Mouse (Mus musculus) forebrain, embryonic 13.5 days (tissue): ENCODE measurements around the gene Psmb3. TPM values are rescaled to one million over a fixed set of nuclear protein-coding genes. Genes with fewer than 3 reads are reported as not detected.

Source experiments
- ATAC-seq: fragments of 200-750 bp; cut with Nextera tagmentation; 2 replicates; pipeline ENCODE4 v1.8.0; 2017
- H3K27ac ChIP-seq: fragments of 300-500 bp; sonication (generic); 2 replicates; pipeline ENCODE4 v1.5.1; 2015; ENCODE audit warnings: inconsistent platforms, mild to moderate bottlenecking, moderate library complexity
- H3K27me3 ChIP-seq: fragments of 300-500 bp; sonication (generic); 2 replicates; pipeline ENCODE4 v1.6.1; 2015; ENCODE audit warnings: mild to moderate bottlenecking, inconsistent platforms
- H3K36me3 ChIP-seq: fragments of 300-500 bp; sonication (generic); 2 replicates; pipeline ENCODE4 v1.6.1; 2015; ENCODE audit warnings: mild to moderate bottlenecking, inconsistent platforms; ENCODE audit not compliant: poor library complexity, severe bottlenecking
- H3K4me1 ChIP-seq: fragments of 300-500 bp; sonication (generic); 2 replicates; pipeline ENCODE4 v1.6.1; 2015; ENCODE audit warnings: inconsistent platforms
- H3K4me2 ChIP-seq: fragments of 300-500 bp; sonication (generic); 2 replicates; pipeline ENCODE4 v1.6.1; 2015; ENCODE audit warnings: inconsistent platforms, mild to moderate bottlenecking, moderate library complexity
- H3K4me3 ChIP-seq: fragments of 300-500 bp; sonication (generic); 2 replicates; pipeline ENCODE4 v1.5.1; 2015; ENCODE audit warnings: mild to moderate bottlenecking, inconsistent platforms
- H3K9ac ChIP-seq: fragments of 300-500 bp; sonication (generic); 2 replicates; pipeline ENCODE4 v1.6.1; 2015; ENCODE audit warnings: mild to moderate bottlenecking, inconsistent platforms
- H3K9me3 ChIP-seq: fragments of 300-500 bp; sonication (generic); replicated peaks from 2 replicates; pipeline ENCODE4 v1.6.1; 2016; ENCODE audit warnings: inconsistent platforms
- WGBS: fragments of 180-500 bp; shearing (Covaris S2); methylation state at CpG from one replicate; pipeline ENCODE4 v1.1.7; 2015; 5-methylcytosine and 5-hydroxymethylcytosine counted together
- polyA plus RNA-seq: library from polyadenylated mRNA; unstranded; fragments of >200 nt; fragmentation: Nextera tagmentation; extraction: Ambion mirVana; gene quantifications from 2 replicates; pipeline ENCODE4 v1.2.1, GENCODE M21; 2015

Gene Psmb3
- polyA plus RNA-seq, 1 experiment from 2014 or later: 559 TPM

DNA sequence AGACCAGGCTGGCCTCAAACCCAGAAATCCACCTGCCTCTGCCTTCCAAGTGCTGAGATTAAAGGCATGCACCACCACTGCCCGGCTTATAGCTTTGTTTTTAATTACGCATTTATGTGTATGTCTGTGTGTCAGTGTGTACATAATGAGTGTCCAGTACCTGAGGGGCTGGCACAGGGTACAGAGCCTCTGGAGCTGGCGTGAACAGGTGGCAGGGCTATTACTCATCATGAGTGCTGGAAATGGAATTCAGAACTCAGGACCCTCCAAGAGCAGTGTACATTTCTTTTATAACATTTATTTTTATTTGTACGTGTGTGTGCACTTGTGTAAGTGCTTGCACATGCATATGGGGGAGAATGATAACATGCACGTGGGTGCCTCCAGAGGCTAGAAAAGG, 33.4 kb downstream of the Psmb3 start:
- H3K27me3 ChIP-seq: no peaks in the 10 kb centered on the region

GRCm38 (mm10) chr11:97737600-97737999, 34.4 kb downstream of the Psmb3 start:
- Histone ChIP-seq H3K27me3 (no peaks in the 10 kb centered on the region), H3K4me3 (no peak overlapping the region), H3K4me1 (peaks cover 20% of the 10 kb centered on the region), H3K9me3 (no peaks in the 10 kb centered on the region), H3K4me2 (no peak overlapping the region), H3K9ac (no peak overlapping the region), H3K27ac (no peak overlapping the region), H3K36me3 (0 out of 2 replicates have a peak, but pooled peaks cover 4% of the 10 kb centered on the region)
- no peak for ATAC-seq
- 75% methylated on average over 4 of the region's 4 CpGs for WGBS

More for the DNA sequence above, 33.4 kb downstream of the Psmb3 start:
- H3K9ac ChIP-seq: no peak overlapping the region
- H3K9me3 ChIP-seq: no peaks in the 10 kb centered on the region
- WGBS: 92% methylated on average over 5 of the region's 5 CpGs
- no peak overlapping the region for H3K4me2 ChIP-seq
- H3K27ac ChIP-seq: no peak overlapping the region
- no peak for ATAC-seq
- H3K36me3 ChIP-seq: peaks cover 14% of the 10 kb centered on the region
- H3K4me1 ChIP-seq: peaks cover 13% of the 10 kb centered on the region; the same call in 1 of the 2 replicates
- no peak overlapping the region for H3K4me3 ChIP-seq

DNA sequence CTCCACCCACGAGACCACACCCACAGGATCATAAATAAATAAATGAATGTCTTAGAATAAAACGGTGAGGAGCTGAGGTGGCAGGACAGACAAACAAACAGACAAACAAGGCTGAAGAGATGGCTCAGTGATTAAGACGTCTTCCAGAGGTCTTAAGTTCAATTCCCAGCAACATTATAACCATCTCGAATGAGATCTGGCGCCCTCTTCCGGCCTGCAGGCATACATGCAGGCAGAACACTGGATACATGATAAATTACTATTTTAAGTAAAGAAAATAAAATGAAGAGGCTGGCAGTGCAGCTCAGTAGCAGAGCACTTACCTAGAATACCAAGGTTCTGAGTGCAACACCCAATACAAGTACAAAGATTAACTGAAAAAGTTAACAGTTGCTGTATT, 35.5 kb downstream of the Psmb3 start:
- H3K4me2 ChIP-seq: no peak overlapping the region
- H3K9ac ChIP-seq: no peak overlapping the region
- H3K4me1 ChIP-seq: peaks cover 29% of the 10 kb centered on the region
- ATAC-seq: no peak
- no peaks in the 10 kb centered on the region for H3K36me3 ChIP-seq
- H3K9me3 ChIP-seq: no peaks in the 10 kb centered on the region
- 67% methylated on average over 6 of the region's 6 CpGs for WGBS
- no peak overlapping the region for H3K27ac ChIP-seq
- no peaks in the 10 kb centered on the region for H3K27me3 ChIP-seq
- H3K4me3 ChIP-seq: no peak overlapping the region

GRCm38 (mm10) chr11:97739155-97739554, 36.0 kb downstream of the Psmb3 start:
- Histone ChIP-seq H3K9ac (no peak overlapping the region), H3K4me1 (peaks cover 30% of the 10 kb centered on the region), H3K27me3 (no peaks in the 10 kb centered on the region), H3K4me2 (no peak overlapping the region), H3K36me3 (no peaks in the 10 kb centered on the region), H3K4me3 (no peak overlapping the region), H3K27ac (no peak overlapping the region), H3K9me3 (no peaks in the 10 kb centered on the region)
- no peak for ATAC-seq
- WGBS: 90% methylated on average over 3 of the region's 3 CpGs

GRCm38 (mm10) chr11:97740190-97740589, 37.0 kb downstream of the Psmb3 start:
- no peaks in the 10 kb centered on the region for H3K27me3 ChIP-seq
- 42% methylated on average over 7 of the region's 7 CpGs for whole genome bisulfite sequencing
- no peak overlapping the region for H3K27ac ChIP-seq
- ATAC-seq: no peak
- H3K9ac ChIP-seq: 0 out of 2 replicates have a peak overlapping the region, but pooled peaks have one; percentile 0
- H3K9me3 ChIP-seq: no peaks in the 10 kb centered on the region
- peaks cover 30% of the 10 kb centered on the region for H3K4me1 ChIP-seq
- H3K36me3 ChIP-seq: no peaks in the 10 kb centered on the region
- H3K4me3 ChIP-seq: no peak overlapping the region
- no peak overlapping the region for H3K4me2 ChIP-seq

GRCm38 (mm10) chr11:97742157-97742556, 39.0 kb downstream of the Psmb3 start:
- Histone ChIP-seq H3K9me3 (no peaks in the 10 kb centered on the region), H3K4me2 (peak overlapping the region; percentile 73), H3K36me3 (peaks cover 13% of the 10 kb centered on the region), H3K4me1 (peaks cover 30% of the 10 kb centered on the region), H3K4me3 (no peak overlapping the region), H3K9ac (0 out of 2 replicates have a peak overlapping the region, but pooled peaks have one; percentile 89), H3K27ac (no peak overlapping the region), H3K27me3 (no peaks in the 10 kb centered on the region)
- 92% methylated on average over 5 of the region's 5 CpGs for WGBS
- no peak for ATAC-seq

DNA sequence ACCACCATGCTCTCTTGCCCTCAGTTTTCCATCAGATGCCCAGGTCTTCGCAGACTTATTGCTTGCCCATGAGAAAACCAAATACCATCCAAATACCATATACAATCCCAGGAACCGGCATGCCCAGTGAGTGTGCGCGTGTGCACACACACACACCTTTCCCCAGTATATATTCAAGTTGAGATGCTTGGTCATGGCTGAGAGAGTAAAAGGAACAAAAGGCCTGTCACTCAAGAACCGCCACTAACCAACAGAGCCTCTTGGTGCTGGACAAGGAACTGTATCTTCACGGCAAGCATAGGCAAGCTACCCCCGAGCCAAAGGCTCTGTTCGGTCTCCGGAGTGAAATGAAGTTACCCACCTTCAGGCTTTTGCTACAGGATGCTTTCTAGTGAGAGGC, 39.4 kb downstream of the Psmb3 start:
- H3K27me3 ChIP-seq: no peaks in the 10 kb centered on the region
- 77% methylated on average over 9 of the region's 9 CpGs for WGBS
- H3K27ac ChIP-seq: no peak overlapping the region
- 0 out of 2 replicates have a peak overlapping the region, but pooled peaks have one; percentile 89 for H3K9ac ChIP-seq
- peaks cover 30% of the 10 kb centered on the region for H3K4me1 ChIP-seq
- ATAC-seq: no peak
- peak overlapping the region; percentile 77 for H3K4me3 ChIP-seq
- H3K4me2 ChIP-seq: peak overlapping the region; percentile 73
- H3K36me3 ChIP-seq: peaks cover 18% of the 10 kb centered on the region
- H3K9me3 ChIP-seq: no peaks in the 10 kb centered on the region

GRCm38 (mm10) chr11:97743423-97743822, 40.2 kb downstream of the Psmb3 start:
- Histone ChIP-seq H3K27ac (no peak overlapping the region), H3K4me2 (peak overlapping the region; percentile 73), H3K36me3 (peaks cover 26% of the 10 kb centered on the region), H3K4me3 (peak overlapping the region; percentile 77), H3K9me3 (no peaks in the 10 kb centered on the region), H3K4me1 (peaks cover 30% of the 10 kb centered on the region), H3K27me3 (no peaks in the 10 kb centered on the region), H3K9ac (peak overlapping the region; percentile 89)
- 46% methylated on average over 9 of the region's 9 CpGs for WGBS
- no peak for ATAC-seq

- peaks cover 30% of the 10 kb centered on the region for H3K4me1 ChIP-seq
- H3K4me3 ChIP-seq: peak within 1 kb of the TSS; percentile 77
- peak within 1 kb of the TSS; percentile 89 for H3K9ac ChIP-seq
- no peaks in the 10 kb centered on the region for H3K27me3 ChIP-seq
- under 1% methylated on average over 40 of the region's 63 CpGs for WGBS
- H3K9me3 ChIP-seq: no peaks in the 10 kb centered on the region
- H3K4me2 ChIP-seq: peak within 1 kb of the TSS; percentile 73
- H3K27ac ChIP-seq: peak within 1 kb of the TSS; percentile 95
- peaks cover 31% of the 10 kb centered on the region for H3K36me3 ChIP-seq
- ATAC-seq: peak; percentile 34
Measured at GRCm38 (mm10) chr11:97744063-97744717, 41.0 kb downstream of the Psmb3 start, which contains the start of gene Pip4k2b. TSS of gene Pip4k2b (minus strand) at chr11:97744704.

- H3K36me3 ChIP-seq: peaks cover 38% of the 10 kb centered on the region
- peak overlapping the region; percentile 95 for H3K27ac ChIP-seq
- peak overlapping the region; percentile 73 for H3K4me2 ChIP-seq
- peak; percentile 97 for ATAC-seq
- no peaks in the 10 kb centered on the region for H3K27me3 ChIP-seq
- peak overlapping the region; percentile 77 for H3K4me3 ChIP-seq
- peaks cover 30% of the 10 kb centered on the region for H3K4me1 ChIP-seq
- under 1% methylated on average over 37 of the region's 57 CpGs for WGBS
- H3K9ac ChIP-seq: peak overlapping the region; percentile 89
- no peaks in the 10 kb centered on the region for H3K9me3 ChIP-seq
Measured at GRCm38 (mm10) chr11:97744718-97745330, 41.6 kb downstream of the Psmb3 start.

DNA sequence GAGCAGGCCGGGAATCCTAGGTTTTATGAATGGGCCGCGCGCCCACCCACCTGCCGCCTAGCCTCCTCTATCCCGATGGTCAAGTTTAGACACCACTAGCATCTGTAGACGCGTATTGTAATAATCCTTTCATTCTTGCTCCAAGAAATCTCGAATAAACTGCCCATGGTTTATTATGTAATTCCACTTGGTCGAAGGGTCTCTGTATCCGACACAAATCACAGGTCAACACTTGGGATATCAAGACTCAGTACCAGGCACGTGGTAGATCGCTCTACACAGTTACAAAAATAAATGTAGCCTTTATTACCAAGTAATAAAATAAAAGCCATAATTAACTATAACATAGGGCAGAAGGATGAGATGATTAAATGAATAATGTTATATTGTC, 42.1 kb downstream of the Psmb3 start:
- peak overlapping the region; percentile 57 for H3K4me2 ChIP-seq
- no peak overlapping the region; the same call in 1 of the 2 replicates for H3K27ac ChIP-seq
- H3K9me3 ChIP-seq: no peaks in the 10 kb centered on the region

GRCm38 (mm10) chr11:97747773-97748172, 44.6 kb downstream of the Psmb3 start:
- Histone ChIP-seq H3K27me3 (no peaks in the 10 kb centered on the region), H3K27ac (no peak overlapping the region), H3K36me3 (peaks cover 65% of the 10 kb centered on the region), H3K9me3 (no peaks in the 10 kb centered on the region), H3K4me3 (no peak overlapping the region), H3K4me1 (peaks cover 12% of the 10 kb centered on the region), H3K9ac (no peak overlapping the region), H3K4me2 (no peak overlapping the region)
- no peak for ATAC-seq
- WGBS: 89% methylated on average over 8 of the region's 8 CpGs

More for the DNA sequence above, 42.1 kb downstream of the Psmb3 start:
- H3K4me3 ChIP-seq: peak overlapping the region; percentile 77
- peaks cover 42% of the 10 kb centered on the region for H3K36me3 ChIP-seq
- H3K9ac ChIP-seq: no peak overlapping the region; the same call in 1 of the 2 replicates
- 13% methylated on average over 13 of the region's 13 CpGs for WGBS
- no peaks in the 10 kb centered on the region for H3K27me3 ChIP-seq
- no peak for ATAC-seq
- peaks cover 25% of the 10 kb centered on the region for H3K4me1 ChIP-seq
